Mouse (Mus musculus) cerebellum, adult 9-10 months (tissue): ENCODE results near the gene Scube2.

Source experiments
- DNase-seq: peaks from one replicate; pipeline ENCODE4 v3.0.0; 2022

Scube2 gene

DNA sequence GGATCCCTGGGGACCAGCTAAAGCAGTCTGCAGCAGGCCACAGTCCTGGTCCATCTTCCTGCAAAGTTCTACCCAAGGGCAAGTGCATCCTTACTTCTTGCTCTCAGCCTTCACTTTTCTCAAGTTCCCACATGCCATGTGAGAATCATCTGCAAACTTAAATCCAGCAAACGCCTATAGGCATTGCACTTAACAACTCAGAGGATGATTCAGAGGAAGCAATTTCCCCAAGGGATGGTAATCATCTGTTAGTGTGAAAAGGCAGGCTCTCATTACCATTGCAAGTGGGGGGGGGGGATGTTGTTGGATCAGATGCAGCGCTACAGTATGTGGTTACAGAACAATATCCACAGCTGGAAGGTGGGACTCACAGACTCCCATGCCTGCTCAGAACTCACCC is 70.9 kb downstream of the Scube2 start:
- no peak for DNase-seq

DNA sequence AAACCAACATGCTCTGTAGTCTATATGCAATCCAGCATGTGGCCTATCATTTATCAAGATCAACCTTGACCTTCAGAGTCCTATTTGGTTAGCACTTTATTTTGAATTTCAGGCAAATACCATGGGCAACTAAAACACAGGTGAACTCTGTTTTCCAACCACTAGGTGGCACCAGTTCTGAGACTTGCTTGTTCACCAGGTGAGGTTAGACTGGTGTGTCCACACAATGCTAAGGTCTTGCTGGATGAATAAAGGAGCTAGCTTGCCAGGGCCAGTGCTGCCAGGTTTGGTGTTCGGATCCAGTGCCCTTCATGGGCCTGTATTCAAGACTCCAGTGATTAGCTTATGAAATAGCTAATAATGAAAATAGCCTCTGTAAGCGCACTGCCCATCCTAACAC is 72.7 kb downstream of the Scube2 start:
- DNase-seq: peak; percentile 84

DNA sequence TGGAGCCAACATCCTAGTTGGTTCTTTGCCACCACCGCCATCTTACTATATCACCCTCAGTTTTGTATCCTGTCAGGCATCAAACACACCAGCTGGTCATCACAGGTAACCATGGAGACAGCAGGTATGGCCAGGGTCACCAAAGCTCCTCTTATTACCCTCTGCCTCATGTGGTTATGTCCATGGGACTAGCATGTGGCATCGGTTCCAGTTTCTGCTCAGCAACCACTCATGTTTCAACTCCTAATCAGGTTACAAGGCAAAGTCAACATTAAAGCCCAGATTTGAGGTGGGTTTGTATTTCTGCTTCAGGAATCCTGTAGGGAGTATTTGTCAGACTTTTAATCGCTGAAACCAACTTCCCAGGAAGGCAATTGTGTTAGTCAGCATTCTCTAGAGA is 74.7 kb downstream of the Scube2 start:
- DNase-seq: no peak

GRCm38 (mm10) chr7:109787860-109788259 is 77.6 kb downstream of the Scube2 start:
- DNase-seq: no peak

DNA sequence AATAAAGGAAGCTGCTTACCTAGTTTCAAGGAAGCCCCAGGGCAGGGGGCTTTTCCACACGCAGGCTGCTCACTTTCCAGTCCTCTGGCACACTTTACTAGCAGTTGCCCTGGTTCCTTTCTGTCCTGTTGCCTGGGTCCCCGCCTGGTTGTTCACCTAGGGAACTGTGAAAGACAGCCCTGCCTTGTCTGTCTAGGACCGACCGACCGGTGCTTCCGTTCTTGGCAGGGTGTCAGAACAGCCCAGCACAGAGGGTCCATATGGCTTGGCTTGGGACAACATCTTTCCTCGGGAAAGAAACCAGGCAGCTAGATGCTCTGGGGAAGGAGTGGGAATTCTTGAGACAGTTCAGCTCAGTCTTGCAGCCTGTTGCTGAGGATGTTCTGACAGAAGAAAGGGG is 82.2 kb downstream of the Scube2 start:
- no peak for DNase-seq

DNA sequence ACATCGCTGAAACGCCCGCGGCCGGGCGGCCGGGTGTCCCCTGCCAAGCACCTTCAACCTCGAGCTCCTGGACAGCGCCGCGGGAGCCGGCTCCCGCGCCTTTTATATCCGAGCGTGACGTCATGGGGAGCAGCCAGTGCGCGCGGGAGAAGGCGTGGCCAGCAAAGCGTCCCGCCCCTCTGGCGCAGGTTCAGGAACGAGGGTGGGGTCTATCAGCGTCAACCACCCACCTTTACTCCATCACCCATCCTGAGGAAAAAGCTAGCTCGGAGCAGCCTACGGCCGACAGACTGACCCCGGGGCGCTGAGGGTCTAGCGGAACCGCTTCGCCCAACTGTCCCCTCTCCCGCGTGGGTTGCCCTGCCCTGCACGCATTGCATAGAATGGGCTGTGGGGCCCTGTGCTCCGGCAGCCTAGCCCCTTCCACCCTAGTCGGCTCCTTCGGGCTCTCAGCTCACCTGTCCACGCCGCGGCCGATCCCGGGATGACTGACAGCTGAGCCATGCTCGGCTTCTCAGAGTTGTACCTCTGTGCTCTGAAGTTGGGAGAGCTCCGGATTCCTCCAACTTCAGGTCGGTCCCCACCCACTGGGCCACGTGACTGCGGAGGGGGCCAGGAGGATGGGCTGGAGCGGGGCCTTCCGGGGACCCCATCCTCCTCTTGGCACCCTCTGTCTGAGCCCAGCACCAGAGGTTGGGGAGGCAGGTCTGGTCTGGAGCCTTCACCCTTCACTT is 83.8 kb downstream of the Scube2 start, which contains the start of gene Nrip3:
Gene Nrip3 (minus strand): TSS at position 556 of the 734 bp plus-strand sequence.
- DNase-seq: peak; percentile 79

GRCm38 (mm10) chr7:109781087-109781469 is 84.4 kb downstream of the Scube2 start:
- no peak for DNase-seq

GRCm38 (mm10) chr7:109772251-109772650 is 93.2 kb downstream of the Scube2 start:
- DNase-seq: no peak

DNA sequence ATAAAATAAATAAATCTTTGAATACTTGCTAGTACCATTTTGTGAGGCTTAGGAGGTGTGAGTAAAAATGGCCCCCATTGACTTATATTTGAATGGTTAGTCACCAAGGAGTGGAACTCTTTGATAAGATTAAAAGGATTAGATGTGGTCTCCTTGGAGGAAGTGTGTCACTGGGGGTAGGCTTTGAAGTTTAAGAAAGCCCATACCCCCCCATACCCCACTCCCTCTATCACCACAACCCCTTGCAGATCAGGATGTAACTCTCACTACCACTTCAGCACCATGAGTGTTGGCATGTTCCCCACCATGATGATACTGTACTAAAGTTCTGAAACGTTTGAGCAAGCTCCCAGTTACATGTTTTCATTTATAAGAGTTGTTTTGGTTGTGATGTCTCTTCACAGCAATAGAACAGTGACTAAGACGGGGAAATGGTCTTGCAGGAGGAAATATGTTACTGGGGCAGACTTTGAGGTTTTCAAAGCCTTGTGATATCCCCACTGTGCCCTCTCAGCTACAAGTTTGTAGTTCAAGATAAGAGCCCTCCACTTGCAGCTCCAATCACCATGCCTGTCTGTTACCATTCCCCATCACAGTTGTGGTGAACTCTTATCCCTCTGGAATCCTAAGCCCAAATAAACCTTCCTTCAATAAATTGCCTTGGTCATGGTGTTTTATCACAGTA is 96.6 kb downstream of the Scube2 start:
- no peak for DNase-seq

GRCm38 (mm10) chr7:109767575-109768350 is 97.7 kb downstream of the Scube2 start:
- DNase-seq: no peak

DNA sequence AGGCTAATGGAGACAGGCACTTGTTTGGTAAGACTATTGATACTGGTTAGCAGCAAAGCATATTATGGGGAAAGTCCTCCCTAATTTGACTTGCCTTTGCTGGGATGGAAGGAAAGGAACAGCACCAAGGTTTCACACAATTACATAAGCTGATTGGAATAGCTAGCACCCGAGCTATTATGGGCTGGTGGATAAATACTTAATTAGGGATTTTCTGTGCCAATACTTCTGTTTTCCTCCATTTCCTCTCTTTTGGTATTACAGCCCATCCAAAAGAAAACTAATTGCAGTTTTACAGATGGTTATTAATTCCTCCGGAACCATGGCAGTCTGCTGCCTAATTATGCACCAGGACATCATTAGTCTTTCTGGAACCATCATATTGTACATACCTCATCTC is 101.5 kb downstream of the Scube2 start:
- DNase-seq: no peak

DNA sequence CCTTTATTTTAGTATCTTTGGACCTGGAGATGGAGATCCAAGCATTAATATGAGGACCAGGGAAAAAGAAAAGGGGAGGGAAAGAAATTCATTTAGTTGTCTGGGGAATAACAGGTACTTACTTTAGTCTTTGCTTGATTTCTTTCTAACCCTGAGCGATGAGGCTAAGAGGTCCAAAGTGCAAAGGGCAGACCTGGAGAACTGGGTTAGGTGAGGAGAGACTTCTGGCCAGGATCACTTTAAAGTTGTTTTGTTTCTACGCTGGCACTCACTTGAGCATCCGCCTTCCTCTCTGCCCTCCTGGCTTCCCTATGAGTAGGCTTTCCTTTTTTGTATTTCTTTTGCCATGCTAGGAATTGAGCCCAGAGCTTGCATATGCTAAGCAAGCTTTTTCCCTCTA is 109.2 kb downstream of the Scube2 start:
- DNase-seq: no peak

GRCm38 (mm10) chr7:109754034-109754433 is 111.4 kb downstream of the Scube2 start:
- no peak for DNase-seq

- DNase-seq: peak; percentile 69
Measured at GRCm38 (mm10) chr7:109752008-109752925, 113.2 kb downstream of the Scube2 start, which contains the start of gene Tmem9b. Gene Tmem9b, minus strand, starts transcription at chr7:109752875.

DNA sequence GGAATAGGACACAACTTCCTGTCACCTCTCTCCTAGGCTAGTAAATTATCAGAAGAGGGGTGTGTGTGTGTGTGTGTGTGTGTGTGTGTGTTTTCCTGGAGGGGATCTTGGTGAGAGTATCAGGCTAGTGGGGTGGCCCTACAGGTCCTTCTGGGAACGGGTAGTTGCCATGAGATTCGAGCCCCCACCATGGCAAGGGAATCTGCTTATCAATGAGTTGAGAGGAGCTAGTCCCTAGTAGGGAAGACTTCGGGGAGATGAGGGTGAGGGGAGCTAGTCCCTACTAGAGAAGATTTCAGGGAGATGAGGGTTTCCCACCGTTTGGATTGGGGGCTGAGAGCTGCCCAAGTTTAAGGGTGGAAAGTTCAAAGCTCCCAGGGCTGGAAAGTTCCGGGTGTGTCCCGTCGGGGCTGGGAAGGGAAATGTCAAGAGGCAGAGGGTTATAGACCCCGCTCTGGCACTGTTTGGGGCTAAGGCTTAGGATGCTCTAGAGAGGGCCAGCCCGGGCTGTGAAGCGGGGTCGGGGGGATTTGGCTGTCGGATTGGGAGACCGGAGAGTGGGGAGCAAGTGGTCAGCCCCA is 114.0 kb downstream of the Scube2 start:
- DNase-seq: no peak
